Mouse (Mus musculus) T-helper 17 cell (primary cell): ENCODE results near the gene Schip1.

Experiments used
- in situ Hi-C, 2 experiments: fragments of 300-600 bp; cut with MboI, MseI; formaldehyde crosslinking; loops; 1 replicate in 1 of 2; 2 replicates in 1 of 2; pipeline ENCODE4 v1.15.1; 2025; ENCODE audit warnings: high pct_unique_total_duplicates in 2 of 2

Gene Schip1

DNA sequence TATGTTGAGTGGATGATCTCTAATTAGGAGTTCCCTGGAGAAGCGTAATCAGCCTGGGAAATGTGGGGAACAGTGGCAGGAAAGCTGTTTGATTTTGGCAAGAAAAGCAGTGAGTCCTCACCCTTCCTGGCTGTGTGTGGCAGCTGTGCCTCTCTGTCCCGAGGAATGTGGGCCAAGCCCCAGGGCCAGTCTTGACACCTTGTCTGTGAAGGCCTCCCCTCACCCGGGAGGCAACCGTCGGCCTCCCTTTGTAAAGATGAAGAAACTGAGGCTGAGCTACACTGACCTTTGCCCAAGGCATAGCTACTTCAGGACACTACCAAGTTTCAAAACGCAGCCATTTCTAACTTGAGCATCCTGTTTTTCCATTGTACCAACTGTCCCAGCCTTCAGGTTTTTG lies 481.3 kb downstream of the Schip1 start:
- in situ Hi-C loops: loop anchor here in 1 of 2 experiments (10.0 kb wide), 1 partner anchor 501 kb away; no protein-coding TSS in a partner anchor

DNA sequence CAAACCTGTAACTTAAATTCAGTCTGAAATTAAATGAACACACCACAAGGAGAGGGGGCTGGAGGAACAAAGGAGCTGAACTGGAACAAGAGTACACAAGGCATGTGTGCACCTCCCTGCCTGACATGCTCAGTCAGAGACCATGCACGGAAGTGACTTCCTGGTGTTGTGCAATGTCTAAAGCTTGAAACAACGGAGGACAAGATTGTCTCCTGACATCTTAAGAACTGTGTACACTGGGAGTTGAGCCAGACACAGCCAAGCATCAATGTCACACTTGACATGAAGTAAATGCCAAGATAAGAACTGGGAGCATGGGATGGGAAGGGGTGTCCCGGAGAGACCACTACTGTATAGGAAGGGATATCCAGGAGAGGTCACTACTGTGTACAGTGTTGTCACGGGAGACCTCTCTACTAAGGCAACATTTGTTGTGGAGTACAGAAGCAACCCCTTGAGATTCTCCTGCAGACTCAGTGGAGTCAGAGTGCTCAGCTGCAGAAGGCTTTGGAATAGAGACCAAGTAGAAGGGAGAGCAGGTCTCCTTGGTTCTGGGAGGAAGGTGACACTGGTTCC lies 490.6 kb downstream of the Schip1 start:
- in situ Hi-C loops: no loop called here

DNA sequence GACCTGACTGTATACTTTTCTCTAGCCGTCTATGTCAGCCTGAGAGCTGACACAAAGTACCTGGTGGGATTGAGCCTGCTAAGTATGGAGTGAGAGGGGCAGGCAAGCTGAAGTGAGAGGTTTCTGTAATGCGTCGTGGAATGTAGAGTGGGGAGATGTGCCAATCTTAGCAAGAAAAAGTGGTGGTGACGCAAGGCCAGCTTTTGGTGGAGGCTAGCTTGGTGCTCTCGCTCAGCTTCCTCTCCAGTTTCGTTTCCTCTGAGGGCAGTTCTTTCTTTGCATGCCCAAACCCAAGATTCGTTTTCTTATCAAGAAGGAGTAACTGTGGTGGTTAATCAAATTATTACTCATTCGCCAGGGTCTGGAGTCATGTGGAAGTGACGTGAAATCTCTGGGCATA lies 492.3 kb downstream of the Schip1 start:
- in situ Hi-C loops: no loop called here

DNA sequence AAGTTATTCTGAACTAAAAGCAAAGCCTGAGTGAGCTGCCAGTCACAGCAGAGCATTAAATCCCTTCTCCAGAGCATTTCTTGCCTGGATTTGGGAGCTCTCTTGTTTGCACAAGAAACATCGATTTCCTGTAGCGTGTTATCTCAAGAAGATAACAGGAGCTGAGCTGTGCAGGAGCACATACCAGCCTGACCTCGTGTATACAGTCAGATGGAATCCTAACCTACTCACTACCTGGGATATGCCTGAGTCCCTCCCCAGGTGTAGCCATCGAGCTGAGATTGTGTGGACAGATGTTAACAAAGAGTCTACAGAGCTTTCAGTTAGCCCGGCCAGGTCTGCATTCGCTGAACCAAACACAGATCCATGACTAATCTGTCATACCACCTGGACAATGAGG lies 494.1 kb downstream of the Schip1 start:
- in situ Hi-C loops: no loop called here

DNA sequence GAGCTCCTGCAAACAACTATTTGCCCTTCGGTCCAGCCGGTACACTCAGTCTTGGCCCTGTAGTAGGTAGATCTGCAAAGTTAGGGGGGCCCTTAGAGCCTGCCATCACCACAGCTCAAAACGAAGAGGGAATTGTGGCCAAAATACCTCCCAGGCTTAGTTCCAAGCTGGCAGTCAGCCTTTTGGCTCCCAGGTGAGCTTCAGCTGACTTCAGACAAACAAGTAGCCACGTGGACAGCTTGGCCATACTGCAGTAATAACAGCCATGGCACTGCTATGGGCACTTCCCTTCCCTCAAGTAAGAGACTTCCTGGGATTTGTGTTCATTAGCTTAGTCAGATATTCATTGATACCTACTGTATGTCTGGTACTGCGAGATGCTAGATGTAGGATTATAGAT lies 495.5 kb downstream of the Schip1 start:
- in situ Hi-C loops: no loop called here

DNA sequence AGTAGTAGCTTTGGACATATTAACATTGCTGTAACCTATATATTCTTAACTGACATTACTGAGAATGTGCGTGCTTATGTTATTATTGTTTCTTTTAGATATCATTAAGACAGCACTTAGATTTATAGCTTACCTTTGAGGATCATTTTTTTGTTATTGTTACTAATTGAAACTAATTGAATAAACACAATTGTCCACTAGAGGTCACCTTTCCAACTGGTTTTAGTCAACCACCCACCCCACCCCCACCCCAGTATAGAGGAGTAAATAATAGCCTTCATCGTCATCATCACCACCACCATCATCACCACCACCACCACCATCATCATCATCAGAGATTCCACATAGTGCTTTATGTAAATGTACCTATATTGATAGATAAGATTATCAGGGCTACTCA lies 498.2 kb downstream of the Schip1 start:
- in situ Hi-C loops: no loop called here

DNA sequence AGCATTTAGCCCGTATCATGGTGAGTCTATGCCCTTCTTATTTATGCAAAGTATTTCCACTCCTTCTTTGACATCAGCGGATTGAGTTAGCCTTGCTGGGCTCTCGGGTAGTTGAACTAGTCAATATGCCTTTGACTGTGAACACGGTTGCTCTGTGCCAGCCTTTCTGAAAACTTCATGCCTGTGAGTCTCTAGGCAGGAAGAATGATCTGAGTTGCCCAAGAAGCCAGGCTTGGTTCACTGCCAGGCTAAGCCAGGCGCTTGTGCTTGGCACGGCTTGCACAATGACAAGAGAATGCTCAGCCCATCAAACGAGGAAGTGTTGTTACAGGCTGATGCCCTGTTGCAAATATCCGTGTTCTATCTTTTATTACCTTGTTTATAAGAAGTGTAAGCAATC lies 499.3 kb downstream of the Schip1 start:
- in situ Hi-C loops: no loop called here

DNA sequence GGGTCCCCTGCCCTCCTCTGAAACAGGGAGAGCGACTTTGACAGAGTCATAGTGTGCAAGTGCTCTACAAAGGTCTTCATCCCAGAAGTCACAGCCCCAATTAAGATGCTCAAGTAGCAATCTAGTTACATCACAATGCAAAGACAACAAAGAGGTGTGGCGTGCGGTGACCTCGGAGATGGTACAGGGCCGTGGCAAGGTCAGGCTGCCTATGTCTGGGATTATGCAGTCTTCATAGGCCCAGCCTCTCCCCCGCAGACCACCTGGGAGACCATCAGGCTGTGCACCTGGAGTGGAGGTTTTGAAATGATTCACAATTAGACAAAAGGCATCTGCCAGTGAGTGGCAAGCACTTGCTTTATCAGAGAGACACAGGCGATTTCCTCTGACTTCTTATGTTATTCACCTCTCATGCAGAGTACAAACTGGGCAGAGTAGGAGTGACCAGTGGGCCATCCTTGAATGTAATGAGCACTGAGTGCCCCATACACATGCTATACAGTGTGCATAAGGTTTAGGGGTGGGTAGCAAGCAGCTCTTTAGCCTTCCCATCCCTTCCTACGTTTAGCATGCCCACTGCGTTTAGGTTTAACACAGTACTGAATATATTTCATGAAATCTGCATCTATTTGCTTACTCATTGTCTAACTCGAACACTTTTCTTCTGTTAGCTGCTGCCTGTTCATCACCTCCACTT lies 500.5 kb downstream of the Schip1 start:
- in situ Hi-C loops: no loop called here

DNA sequence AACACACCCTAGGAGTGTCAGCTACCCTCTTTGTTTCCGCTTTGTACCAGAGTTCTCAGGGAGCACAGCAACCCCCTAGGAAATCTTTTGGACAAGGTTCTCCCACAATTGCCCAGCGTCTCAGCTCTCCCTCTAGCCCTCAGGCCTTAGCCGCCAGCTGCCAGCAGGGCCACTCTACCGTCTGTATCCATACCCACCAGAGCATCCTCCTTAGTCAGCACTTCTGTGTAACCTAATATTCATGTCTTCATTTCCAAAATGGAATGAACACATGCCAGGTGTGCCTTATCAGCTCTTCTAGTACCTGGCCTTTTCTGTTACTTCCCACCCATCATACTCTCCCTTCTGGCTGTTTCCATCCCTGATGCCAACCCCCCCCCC lies 501.1 kb downstream of the Schip1 start:
- in situ Hi-C loops: no loop called here

DNA sequence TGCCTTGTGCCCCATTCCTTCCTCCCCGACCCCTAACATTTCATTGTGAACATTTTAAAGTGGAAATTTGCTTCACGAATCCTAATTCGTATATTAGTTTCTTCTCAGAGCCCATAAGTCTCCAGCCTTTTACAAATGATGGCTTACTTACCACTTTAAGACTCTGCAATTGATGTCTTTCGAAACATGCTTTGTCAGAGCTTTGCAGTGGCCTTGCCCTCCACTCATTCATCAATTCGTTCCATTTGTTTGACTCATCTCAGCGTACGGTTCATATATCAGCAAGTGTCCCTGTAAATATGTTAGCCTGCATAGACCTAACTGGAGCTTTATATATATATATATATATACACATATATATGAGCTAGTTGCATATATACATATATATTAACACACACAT lies 503.0 kb downstream of the Schip1 start:
- in situ Hi-C loops: no loop called here

DNA sequence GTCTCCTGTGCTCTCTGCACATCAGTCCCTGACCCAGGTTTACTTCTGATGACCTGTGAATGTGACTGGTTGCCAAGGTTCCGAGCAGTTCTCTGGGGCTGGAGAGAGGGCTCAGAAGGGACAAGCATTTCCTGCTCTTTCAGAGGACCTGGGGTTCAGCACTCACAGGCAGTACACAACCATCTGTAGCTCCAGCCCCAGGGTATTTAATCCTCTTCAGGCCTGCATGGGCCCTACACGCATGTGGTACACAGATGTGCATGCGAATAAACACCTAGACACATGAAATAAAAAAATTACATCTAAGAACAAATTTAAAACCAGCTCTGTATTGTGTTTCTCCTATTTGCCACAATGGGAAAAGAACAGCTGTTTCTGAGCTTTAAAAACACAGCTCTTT lies 503.5 kb downstream of the Schip1 start:
- in situ Hi-C loops: no loop called here

DNA sequence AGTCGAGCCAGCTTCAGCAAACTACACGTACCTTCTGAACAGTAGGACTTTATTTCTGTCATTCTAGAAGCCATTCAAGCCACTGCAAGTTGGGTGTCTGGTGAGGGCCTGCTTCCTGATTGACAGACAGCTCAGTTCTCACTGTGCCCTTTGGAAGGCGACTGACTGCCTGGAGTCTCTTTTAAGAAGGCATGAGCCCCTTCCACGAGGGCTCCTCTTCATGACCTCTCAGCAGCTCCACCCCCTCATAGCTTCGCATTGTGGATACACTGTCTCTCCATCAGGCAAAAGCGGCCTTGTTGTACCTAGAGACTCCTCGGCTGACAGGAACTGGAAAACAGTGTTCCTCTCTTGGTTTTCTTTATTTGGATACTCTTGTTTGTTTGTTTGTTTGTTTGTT lies 504.1 kb downstream of the Schip1 start:
- in situ Hi-C loops: no loop called here

DNA sequence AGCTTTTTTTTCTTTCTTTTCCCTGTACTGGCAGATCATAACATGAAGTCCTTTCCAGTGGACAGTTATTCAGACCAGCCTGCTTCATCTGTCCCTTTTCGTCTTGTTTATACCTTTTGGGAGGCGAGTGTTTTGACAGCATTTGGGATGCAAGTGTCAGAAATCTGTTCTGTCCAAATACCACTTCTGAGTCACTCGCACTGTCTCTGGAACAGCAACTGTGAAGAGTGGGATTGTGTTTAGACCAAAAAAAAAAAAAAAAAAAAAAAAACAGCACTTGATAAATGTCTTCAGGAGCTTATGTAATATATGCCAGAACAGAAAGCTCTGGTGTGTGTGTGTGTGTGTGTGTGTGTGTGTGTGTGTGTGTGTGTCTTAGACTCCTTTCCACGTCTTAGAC lies 505.7 kb downstream of the Schip1 start:
- in situ Hi-C loops: no loop called here

DNA sequence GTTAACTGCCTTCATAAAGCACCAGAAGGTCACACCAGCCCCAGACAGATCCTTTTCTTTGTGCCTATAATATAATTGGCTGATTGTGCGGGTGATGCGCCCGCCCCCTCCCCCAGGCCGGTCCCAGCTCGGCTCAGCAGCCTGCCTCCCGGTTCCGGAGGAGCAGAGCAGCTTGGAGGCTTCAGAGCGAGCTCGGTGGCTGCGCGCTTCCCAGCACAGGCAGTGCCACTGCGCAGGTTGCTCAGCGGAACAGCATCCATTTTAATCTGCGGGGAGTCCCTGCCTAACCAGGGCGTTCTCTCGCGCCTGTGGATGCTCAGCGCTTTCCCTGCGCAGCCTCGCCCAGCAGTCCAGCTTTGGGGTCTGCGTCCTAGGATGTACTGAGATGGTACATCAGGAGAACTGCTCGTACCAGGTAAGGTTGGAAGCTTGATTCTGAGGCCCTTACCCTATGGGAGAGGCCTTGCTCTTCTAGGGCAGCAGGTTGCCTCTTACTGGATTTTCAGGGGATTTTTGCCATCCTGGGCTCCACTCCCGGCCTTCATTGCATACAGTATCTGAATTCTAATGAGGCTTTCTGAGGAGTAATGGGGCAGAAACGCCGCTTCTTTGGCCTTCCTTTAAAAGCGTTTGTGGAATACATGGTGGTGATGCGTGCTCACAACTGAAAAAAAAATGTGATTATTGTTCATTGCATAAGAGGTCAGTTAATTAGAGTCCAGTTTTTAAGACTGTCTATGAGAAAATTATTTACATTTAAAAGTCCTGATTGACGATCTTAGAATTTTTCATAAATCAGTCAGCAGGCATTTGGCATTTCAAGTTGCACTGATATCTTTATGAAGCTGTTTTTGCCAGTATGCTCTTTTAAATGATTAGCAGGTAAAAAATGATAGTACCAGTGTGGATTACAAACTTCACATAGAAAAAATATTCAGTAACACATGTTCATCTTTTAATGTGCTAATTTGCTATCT lies 507.9 kb downstream of the Schip1 start:
- in situ Hi-C loops: no loop called here

DNA sequence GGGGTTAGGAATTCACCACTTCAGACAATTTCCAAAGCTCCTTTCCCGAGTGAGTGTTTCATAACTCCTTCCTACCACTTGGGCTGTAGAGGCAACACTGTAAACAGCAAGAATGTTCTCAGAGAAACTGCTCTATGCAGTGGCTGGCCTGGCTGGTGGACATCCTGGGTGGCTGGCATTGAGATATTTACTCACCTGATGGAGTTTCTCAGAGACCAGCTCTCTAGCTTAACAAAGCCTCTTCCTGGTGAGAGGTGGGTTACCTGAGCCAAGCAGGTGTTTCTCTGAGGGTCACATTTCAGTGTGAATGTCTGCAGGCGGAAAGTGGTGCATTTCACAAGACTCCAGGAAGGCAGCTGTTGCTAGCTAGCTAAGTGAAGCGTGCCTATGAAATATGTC lies 508.6 kb downstream of the Schip1 start:
- in situ Hi-C loops: no loop called here

DNA sequence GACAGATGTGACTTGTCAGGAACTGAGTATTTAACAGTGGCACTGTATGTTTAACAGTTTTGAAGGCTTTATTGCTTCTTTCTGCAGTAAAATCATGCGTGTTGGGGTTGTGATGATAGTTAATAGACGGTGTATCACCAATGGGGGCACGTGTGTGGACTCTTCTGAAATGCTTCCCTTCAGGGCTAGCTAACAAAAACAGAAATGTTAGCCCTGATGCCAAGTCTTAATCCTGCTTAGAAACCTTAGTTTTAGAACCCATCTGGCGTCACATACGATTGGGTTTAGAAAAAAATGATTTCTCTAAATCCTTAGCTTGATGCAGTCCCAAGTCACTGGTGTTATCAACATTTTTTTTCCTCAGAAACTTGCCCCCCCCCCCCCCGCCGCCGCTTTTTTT lies 509.5 kb downstream of the Schip1 start:
- in situ Hi-C loops: no loop called here

DNA sequence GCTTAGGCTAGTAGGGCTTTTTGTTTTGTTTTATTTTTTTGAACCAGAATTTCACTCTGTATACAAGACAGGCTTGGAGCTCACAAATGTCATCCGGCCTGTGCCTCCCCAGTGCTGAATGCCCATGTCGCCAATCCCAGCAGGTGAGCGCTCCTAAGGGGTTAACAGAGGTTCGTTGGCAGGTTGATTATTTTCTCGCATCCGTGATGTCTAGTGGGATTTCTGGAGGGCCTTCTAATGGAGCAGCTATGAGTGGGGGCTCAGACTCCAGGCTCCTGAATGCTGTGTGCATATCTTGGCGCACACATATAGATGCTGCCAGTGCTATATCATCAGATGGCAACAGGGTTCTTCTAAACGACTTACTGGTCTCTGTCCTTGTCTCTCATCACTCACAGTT lies 510.0 kb downstream of the Schip1 start:
- in situ Hi-C loops: no loop called here

DNA sequence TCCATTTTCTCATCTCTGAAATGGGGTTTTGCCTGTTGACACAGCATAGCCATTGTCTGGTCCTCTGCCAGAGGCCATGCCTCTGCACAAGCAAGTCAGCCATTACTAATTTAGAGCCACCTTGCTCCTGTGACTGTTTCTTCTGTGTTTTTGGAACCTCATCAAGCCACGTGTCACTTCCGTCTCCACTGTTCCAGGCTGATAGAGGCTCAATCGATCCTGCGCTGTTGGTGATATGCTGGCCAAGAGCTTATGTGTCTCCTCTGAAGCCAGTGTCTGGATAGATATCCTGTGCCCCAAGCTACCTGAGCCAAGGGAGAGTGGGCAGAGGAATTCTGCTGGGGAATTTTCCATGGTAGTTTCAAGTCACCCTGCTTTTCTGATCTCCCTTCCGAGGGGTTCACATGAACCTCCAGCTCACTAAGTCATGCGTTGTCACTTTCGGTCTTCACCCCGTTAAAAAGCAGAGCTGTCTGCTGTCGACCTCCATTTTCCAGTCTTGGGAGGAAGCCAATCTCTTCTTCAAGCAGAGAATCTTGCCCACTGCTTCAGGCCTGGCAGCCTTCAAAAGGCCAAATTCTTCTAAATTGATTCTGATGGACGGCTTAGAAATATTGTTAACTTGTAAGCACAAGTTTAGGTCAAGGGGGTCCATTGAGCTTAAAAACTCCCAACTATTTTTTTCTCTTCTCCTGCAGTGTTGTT lies 511.2 kb downstream of the Schip1 start:
- in situ Hi-C loops: no loop called here

DNA sequence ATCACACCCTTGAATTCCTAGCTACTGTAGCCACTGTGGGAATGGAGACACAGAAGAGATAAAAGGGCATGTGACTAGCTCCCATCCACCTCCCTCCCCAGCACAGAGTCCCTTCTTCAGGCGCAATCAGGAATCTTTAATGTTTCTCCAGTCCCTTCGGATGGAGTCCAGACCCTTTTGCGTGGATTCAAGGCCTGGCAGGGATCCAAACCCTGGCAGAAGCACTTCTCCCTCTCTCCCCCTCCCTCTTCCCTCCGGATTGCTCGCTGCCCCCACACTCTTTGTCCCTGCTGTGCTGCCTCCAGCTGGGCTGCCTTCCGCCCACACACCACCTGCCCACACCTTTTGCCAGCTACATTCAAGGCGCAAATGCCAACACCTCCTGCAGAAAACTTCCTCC lies 511.8 kb downstream of the Schip1 start:
- in situ Hi-C loops: no loop called here

DNA sequence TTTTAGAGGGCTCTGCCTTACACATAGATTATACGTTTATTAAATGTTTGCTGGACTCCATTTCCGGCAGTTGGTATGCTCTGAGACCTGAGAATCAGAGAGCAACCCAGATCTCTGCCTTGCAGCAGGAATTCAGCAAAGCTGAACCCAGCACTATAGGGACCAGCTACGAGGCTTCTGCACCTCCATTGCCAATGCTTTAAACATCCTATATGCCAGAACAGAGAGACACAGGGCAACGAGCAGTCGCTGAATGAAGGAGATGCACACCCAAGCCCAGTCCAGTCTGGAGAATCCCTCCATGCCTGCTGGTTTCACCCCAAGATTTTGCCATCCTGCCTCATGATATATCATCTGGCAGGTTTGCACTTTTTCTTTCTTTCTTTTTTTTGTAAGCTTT lies 512.3 kb downstream of the Schip1 start:
- in situ Hi-C loops: no loop called here

DNA sequence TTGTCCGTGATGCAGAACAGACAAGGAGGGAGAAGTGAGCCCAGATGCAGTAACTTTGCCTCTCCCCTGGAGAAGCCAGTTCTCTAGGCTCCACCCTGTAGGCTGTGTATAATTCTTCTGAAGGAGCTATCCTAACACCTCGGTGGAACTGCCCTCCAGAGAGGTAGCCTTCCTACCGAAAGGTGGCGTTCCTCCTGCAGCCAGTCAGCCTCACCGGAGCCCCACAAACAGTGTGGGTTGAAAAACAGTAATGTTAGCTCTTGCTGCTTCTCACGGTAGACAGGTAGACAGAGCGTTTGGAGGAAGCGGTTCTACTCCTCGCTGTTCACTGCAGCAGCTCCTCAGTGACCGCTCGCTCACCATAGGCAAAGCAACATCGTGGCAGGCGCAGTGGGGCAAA lies 517.0 kb downstream of the Schip1 start:
- in situ Hi-C loops: no loop called here
